Mouse (Mus musculus) cerebellum, adult 18-20 months (tissue): ENCODE measurements around the gene Gm10642.

Experiments used
- DNase-seq, 2 experiments: peaks; one replicate each; pipeline ENCODE4 v3.0.0; 2021

Gm10642 gene

GRCm38 (mm10) chr9:70673656-70674055, 17.6 kb downstream of the Gm10642 start:
- DNase-seq, result no peak

GRCm38 (mm10) chr9:70675117-70675516, 19.1 kb downstream of the Gm10642 start:
- no peak for DNase-seq

- DNase-seq, result no peak
These were observed 19.9 kb downstream of the Gm10642 start for GRCm38 (mm10) chr9:70675961-70676360.

GRCm38 (mm10) chr9:70678682-70679131, 22.7 kb downstream of the Gm10642 start, which contains the start of gene Adam10:
Gene Adam10 (plus strand): TSS chr9:70678997.
- peak; percentile 99 for DNase-seq

GRCm38 (mm10) chr9:70679132-70680091, 23.4 kb downstream of the Gm10642 start:
- DNase-seq, result peak; percentile 55 to 74

GRCm38 (mm10) chr9:70682202-70682601, 26.2 kb downstream of the Gm10642 start:
- no peak for DNase-seq

GRCm38 (mm10) chr9:70688301-70688968, 32.4 kb downstream of the Gm10642 start:
- no peak for DNase-seq

- no peak for DNase-seq
These were observed 33.9 kb downstream of the Gm10642 start for GRCm38 (mm10) chr9:70689926-70690325.

- no peak for DNase-seq
These were observed 34.5 kb downstream of the Gm10642 start for GRCm38 (mm10) chr9:70690579-70690978.

- no peak for DNase-seq
These were observed 36.0 kb downstream of the Gm10642 start for GRCm38 (mm10) chr9:70691772-70692693.

- no peak for DNase-seq
These were observed 39.7 kb downstream of the Gm10642 start for GRCm38 (mm10) chr9:70695723-70696122.

- DNase-seq, result no peak
These were observed 42.0 kb downstream of the Gm10642 start for GRCm38 (mm10) chr9:70698090-70698489.

- no peak for DNase-seq
These were observed 47.6 kb downstream of the Gm10642 start for GRCm38 (mm10) chr9:70703597-70704203.

GRCm38 (mm10) chr9:70706444-70706843, 50.4 kb downstream of the Gm10642 start:
- DNase-seq, result no peak
